Mouse (Mus musculus): ENCODE measurements around the gene Lhx9. TPM values are rescaled to one million over a fixed set of nuclear protein-coding genes. Genes with fewer than 3 reads are reported as not detected.

Gene Lhx9
- not detected for total RNA-seq (2021)

GRCm38 (mm10) chr1:138848511-138849109 lies at the start of gene Lhx9:
Gene Lhx9 (minus strand): TSS chr1:138848577.
- DNase-seq = peak; percentile 32

DNA sequence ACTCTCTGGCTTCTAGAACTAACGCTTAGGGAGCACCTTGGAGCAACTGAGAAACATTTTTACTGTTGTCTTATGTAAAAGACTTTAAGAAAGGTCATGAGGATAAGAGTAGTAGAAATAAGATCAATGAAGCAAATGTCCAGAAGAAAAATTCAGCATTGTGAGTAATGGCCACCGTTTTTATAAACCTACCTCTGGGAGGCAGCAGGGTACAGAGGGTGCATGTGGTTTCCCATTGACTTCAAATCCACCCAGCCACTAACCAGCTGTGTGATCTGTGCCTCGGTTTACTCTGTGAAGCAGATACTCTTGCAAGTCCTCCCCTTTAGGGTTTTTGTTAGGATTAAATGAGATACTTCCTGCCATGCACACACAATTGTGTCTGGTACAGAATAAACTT lies 47.7 kb upstream of the Lhx9 start:
- DNase-seq = no peak

- no peak for DNase-seq
These were observed 29.3 kb upstream of the Lhx9 start for GRCm38 (mm10) chr1:138877470-138878254.

GRCm38 (mm10) chr1:138876371-138877045 lies 28.1 kb upstream of the Lhx9 start:
- no peak for DNase-seq

GRCm38 (mm10) chr1:138856101-138856950 lies 7.9 kb upstream of the Lhx9 start, which contains the start of gene 2310009B15Rik:
Gene 2310009B15Rik (minus strand): TSS chr1:138856852.
- peak; percentile 89 for DNase-seq

GRCm38 (mm10) chr1:138850823-138851222 lies 2.4 kb upstream of the Lhx9 start:
- DNase-seq = no peak

DNA sequence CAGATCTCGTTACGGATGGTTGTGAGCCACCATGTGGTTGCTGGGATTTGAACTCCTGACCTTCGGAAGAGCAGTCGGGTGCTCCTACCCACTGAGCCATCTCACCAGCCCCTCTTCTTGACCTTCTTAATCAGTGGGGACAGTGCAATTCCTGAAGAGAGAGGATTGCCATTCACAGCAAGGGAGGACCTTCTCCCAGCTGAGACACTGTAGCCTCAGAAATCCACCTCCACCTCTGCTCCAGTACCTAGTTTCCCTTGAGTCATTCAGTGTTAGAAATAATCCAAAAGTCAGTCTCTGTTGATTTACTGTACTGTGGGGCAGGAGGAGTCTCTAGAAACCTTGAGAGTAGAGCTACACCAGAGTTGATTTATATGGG lies 1.8 kb upstream of the Lhx9 start:
- DNase-seq = no peak

- no peak for DNase-seq
These were observed 1.3 kb upstream of the Lhx9 start for GRCm38 (mm10) chr1:138849531-138850160.

GRCm38 (mm10) chr1:138848026-138848425 lies 351 bp downstream of the Lhx9 start:
- DNase-seq = no peak

GRCm38 (mm10) chr1:138847146-138847545 lies 1.2 kb downstream of the Lhx9 start:
- DNase-seq = no peak

- no peak for DNase-seq
These were observed 1.8 kb downstream of the Lhx9 start for GRCm38 (mm10) chr1:138846581-138846980.

DNA sequence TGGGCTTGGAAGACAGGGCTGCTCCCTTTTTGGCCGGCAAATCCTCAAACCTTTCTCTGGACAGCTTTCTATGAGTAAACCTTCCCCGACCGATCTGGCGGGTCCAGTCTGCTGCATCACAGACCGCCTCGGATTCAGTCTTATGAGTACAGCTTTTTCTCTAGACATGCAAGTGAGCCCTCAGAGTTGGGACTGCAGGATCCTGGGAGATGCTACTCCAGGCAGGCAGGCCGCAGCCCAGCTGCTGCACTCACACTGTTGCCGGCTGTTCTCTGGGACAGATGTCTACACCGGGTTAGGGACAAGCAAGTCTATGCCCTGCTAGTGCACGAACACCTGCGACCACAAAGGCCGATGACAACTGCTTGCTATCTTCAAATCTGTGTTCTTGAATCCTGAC lies 2.2 kb downstream of the Lhx9 start:
- no peak for DNase-seq

DNA sequence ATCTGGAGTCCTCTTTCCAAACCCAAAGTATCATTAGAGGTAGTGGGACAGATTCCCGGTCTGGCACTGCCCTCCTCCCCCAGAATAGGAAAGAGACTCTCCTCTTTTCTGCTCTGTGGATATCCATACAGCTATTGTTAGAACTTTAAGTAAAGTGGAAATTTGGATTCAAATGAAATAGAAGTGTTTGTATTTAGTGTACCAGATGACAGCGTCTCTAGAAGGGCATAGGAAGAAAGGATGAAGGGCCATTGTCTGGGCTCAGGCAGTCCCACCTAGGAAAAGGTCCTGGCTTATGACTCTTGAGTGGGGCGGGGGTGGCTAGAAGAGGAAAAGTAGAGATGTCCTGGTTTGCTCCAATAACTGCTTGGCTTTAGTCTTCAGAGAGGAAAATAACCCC lies 2.9 kb downstream of the Lhx9 start:
- DNase-seq = no peak

DNA sequence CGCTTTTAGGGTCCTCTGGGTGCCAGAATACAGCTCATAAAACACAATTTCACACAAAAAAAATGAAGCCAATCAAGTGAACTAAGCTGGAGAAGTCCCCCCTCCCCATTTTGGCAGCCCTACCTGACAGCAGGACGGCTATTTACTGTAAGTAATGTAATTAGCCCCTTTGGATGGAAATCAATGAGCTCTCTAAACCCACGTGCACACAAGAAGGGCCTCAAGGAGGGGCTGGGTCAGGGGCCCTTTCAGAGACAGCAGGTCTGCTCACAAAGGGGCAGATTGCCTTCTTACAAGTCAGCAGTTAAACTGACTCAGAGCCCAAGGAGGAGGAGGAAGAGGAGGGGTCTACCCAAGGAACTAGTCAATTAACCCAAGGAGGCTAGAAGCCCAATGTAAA lies 4.2 kb downstream of the Lhx9 start:
- no peak for DNase-seq

- DNase-seq = peak; percentile 28
These were observed 4.9 kb downstream of the Lhx9 start for GRCm38 (mm10) chr1:138843361-138844091.

GRCm38 (mm10) chr1:138842756-138843155 lies 5.6 kb downstream of the Lhx9 start:
- no peak for DNase-seq

DNA sequence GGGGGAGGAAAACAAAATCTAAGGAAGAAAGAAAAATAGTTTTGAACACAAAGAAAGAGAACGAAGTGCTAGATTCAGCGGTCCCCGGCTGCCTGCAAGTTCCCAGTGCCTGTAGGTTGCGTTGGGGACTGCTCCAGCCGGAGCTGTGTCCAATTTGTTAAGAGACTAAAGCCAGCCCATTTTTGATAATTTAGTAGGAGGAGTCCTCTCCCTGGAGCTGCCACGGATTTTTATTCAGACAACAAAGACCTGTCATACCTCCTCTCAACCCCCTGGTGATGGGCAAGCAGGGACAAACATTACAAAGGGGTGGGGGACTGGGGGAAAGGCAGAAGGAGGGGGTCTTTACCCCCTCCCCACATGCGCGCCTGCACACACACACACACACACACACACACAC lies 6.1 kb downstream of the Lhx9 start:
- DNase-seq = peak; percentile 22

- DNase-seq = peak; percentile 47
These were observed 6.9 kb downstream of the Lhx9 start for GRCm38 (mm10) chr1:138841306-138842095.

GRCm38 (mm10) chr1:138840440-138841305 lies 7.7 kb downstream of the Lhx9 start:
- no peak for DNase-seq
